Mouse (Mus musculus) intestine, embryonic 14.5 days (tissue): Measurements from ENCODE around the gene Cacnb4. TPM values are rescaled to one million over a fixed set of nuclear protein-coding genes. Genes with fewer than 3 reads are reported as not detected.

Experiments used
- ATAC-seq: fragments of 200-750 bp; cut with Nextera tagmentation; replicated peaks from 2 replicates; pipeline ENCODE4 v1.8.0; 2017; ENCODE audit warnings: low read depth, moderate number of reproducible peaks, moderate TSS enrichment, moderate library complexity; ENCODE audit not compliant: low FRiP score, low TSS enrichment
- DNase-seq: peaks from one replicate; pipeline ENCODE4 v3.0.0-alpha.2; 2018; ENCODE audit warnings: low spot score
- H3K27ac ChIP-seq: fragments of 300-500 bp; sonication (generic); 2 replicates; pipeline ENCODE4 v1.5.1; 2014; ENCODE audit warnings: low read depth, mild to moderate bottlenecking, control low read depth
- H3K27me3 ChIP-seq: fragments of 300-500 bp; sonication (generic); replicated peaks from 2 replicates; pipeline ENCODE4 v1.6.1; 2014; ENCODE audit warnings: low read length, control low read depth; ENCODE audit not compliant: control insufficient read depth, insufficient read depth
- H3K36me3 ChIP-seq: fragments of 300-500 bp; sonication (generic); 2 replicates; pipeline ENCODE4 v1.6.1; 2014; ENCODE audit warnings: low read length, control low read depth; ENCODE audit not compliant: control insufficient read depth, insufficient read depth
- H3K4me1 ChIP-seq: fragments of 300-500 bp; sonication (generic); replicated peaks from 2 replicates; pipeline ENCODE4 v1.6.1; 2014; ENCODE audit warnings: low read length, control low read depth, mixed read lengths; ENCODE audit not compliant: control insufficient read depth, insufficient read depth
- H3K4me2 ChIP-seq: fragments of 300-500 bp; sonication (generic); 2 replicates; pipeline ENCODE4 v1.6.1; 2014; ENCODE audit warnings: low read length
- H3K4me3 ChIP-seq: fragments of 300-500 bp; sonication (generic); 2 replicates; pipeline ENCODE4 v1.5.1; 2014; ENCODE audit warnings: low read depth, low read length, control low read depth, mixed read lengths
- H3K9ac ChIP-seq: fragments of 300-500 bp; sonication (generic); 2 replicates; pipeline ENCODE4 v1.6.1; 2014; ENCODE audit warnings: mild to moderate bottlenecking, low read length
- H3K9me3 ChIP-seq: fragments of 300-500 bp; sonication (generic); 2 replicates; pipeline ENCODE4 v1.6.1; 2016; ENCODE audit warnings: low read length, control low read depth; ENCODE audit not compliant: control insufficient read depth
- WGBS: fragments of 180-500 bp; shearing (Covaris S2); extraction: QIAGEN DNeasy Blood & Tissue Kit; methylation state at CpG from one replicate; pipeline ENCODE4 v1.1.7; 2014; 5-methylcytosine and 5-hydroxymethylcytosine counted together
- polyA plus RNA-seq: library from polyadenylated mRNA; unstranded; fragments of >200 nt; fragmentation: Nextera tagmentation; extraction: Ambion mirVana; gene quantifications from 2 replicates; pipeline ENCODE4 v1.2.1, GENCODE M21; 2014

The Cacnb4 gene
- polyA plus RNA-seq, 1 experiment from 2014 or later, result 0.60 TPM

- DNase-seq (no peak), ATAC-seq (no peak)
- no peaks in the 10 kb centered on the region for H3K36me3 ChIP-seq
- no peaks in the 10 kb centered on the region for H3K4me1 ChIP-seq
- no peak overlapping the region for H3K4me3 ChIP-seq
- 79% methylated on average over 5 of the region's 5 CpGs for WGBS
- H3K9me3 ChIP-seq, result no peaks in the 10 kb centered on the region
- no peak overlapping the region for H3K4me2 ChIP-seq
- no peak overlapping the region for H3K27ac ChIP-seq
- H3K27me3 ChIP-seq, result no peaks in the 10 kb centered on the region
- H3K9ac ChIP-seq, result no peak overlapping the region
Observed at GRCm38 (mm10) chr2:52483496-52483895, 193.1 kb downstream of the Cacnb4 start.

- ATAC-seq, result no peak
- Histone ChIP-seq H3K27me3 (no peaks in the 10 kb centered on the region), H3K36me3 (no peaks in the 10 kb centered on the region), H3K9me3 (no peaks in the 10 kb centered on the region), H3K27ac (no peak overlapping the region), H3K4me2 (no peak overlapping the region), H3K9ac (no peak overlapping the region), H3K4me1 (no peaks in the 10 kb centered on the region), H3K4me3 (no peak overlapping the region)
- 83% methylated on average over 8 of the region's 8 CpGs for WGBS
- no peak for DNase-seq
Observed at GRCm38 (mm10) chr2:52480476-52480875, 196.2 kb downstream of the Cacnb4 start.

- Histone ChIP-seq H3K27me3 (no peaks in the 10 kb centered on the region), H3K9ac (no peak overlapping the region), H3K9me3 (no peaks in the 10 kb centered on the region), H3K36me3 (no peaks in the 10 kb centered on the region), H3K4me3 (no peak overlapping the region), H3K4me1 (no peaks in the 10 kb centered on the region; the same call in 1 of the 2 replicates), H3K27ac (no peak overlapping the region), H3K4me2 (no peak overlapping the region)
- WGBS, result 93% methylated on average over 5 of the region's 5 CpGs
- ATAC-seq (no peak), DNase-seq (no peak)
Observed at GRCm38 (mm10) chr2:52478501-52478900, 198.1 kb downstream of the Cacnb4 start.

- DNase-seq (no peak), ATAC-seq (no peak)
- H3K4me2 ChIP-seq, result no peak overlapping the region
- H3K27me3 ChIP-seq, result no peaks in the 10 kb centered on the region
- H3K4me3 ChIP-seq, result no peak overlapping the region
- no peaks in the 10 kb centered on the region; the same call in 1 of the 2 replicates for H3K4me1 ChIP-seq
- whole genome bisulfite sequencing, result 91% methylated on average over 13 of the region's 13 CpGs
- H3K9ac ChIP-seq, result no peak overlapping the region
- no peak overlapping the region for H3K27ac ChIP-seq
- no peaks in the 10 kb centered on the region for H3K36me3 ChIP-seq
- no peaks in the 10 kb centered on the region for H3K9me3 ChIP-seq
Observed at GRCm38 (mm10) chr2:52477550-52477907, 199.1 kb downstream of the Cacnb4 start.

GRCm38 (mm10) chr2:52476801-52477549 is 199.7 kb downstream of the Cacnb4 start:
- no peak overlapping the region for H3K4me3 ChIP-seq
- H3K36me3 ChIP-seq, result no peaks in the 10 kb centered on the region
- DNase-seq, result no peak
- 58% methylated on average over 13 of the region's 13 CpGs for WGBS
- H3K9me3 ChIP-seq, result no peaks in the 10 kb centered on the region
- H3K4me2 ChIP-seq, result no peak overlapping the region
- H3K27me3 ChIP-seq, result no peaks in the 10 kb centered on the region
- no peak overlapping the region for H3K9ac ChIP-seq
- no peak for ATAC-seq
- no peak overlapping the region for H3K27ac ChIP-seq
- no peaks in the 10 kb centered on the region; the same call in 1 of the 2 replicates for H3K4me1 ChIP-seq

- Histone ChIP-seq H3K4me2 (no peak overlapping the region), H3K36me3 (no peaks in the 10 kb centered on the region), H3K4me3 (no peak overlapping the region), H3K4me1 (no peaks in the 10 kb centered on the region; the same call in 1 of the 2 replicates), H3K9me3 (no peaks in the 10 kb centered on the region), H3K27me3 (no peaks in the 10 kb centered on the region), H3K9ac (no peak overlapping the region), H3K27ac (no peak overlapping the region)
- 90% methylated on average over 4 of the region's 4 CpGs for WGBS
- DNase-seq, result no peak
- ATAC-seq, result no peak
Observed at GRCm38 (mm10) chr2:52475854-52476253, 200.8 kb downstream of the Cacnb4 start.

GRCm38 (mm10) chr2:52474570-52474969 is 202.1 kb downstream of the Cacnb4 start:
- DNase-seq, result no peak
- Histone ChIP-seq H3K4me2 (no peak overlapping the region), H3K9ac (no peak overlapping the region), H3K9me3 (no peaks in the 10 kb centered on the region), H3K4me3 (no peak overlapping the region), H3K27ac (no peak overlapping the region), H3K27me3 (no peaks in the 10 kb centered on the region), H3K4me1 (no peaks in the 10 kb centered on the region; the same call in 1 of the 2 replicates), H3K36me3 (no peaks in the 10 kb centered on the region)
- 88% methylated on average over 11 of the region's 11 CpGs for WGBS
- ATAC-seq, result no peak

GRCm38 (mm10) chr2:52471545-52472291 is 204.9 kb downstream of the Cacnb4 start:
- H3K27ac ChIP-seq, result no peak overlapping the region
- no peaks in the 10 kb centered on the region for H3K9me3 ChIP-seq
- DNase-seq, result no peak
- no peaks in the 10 kb centered on the region for H3K36me3 ChIP-seq
- no peak for ATAC-seq
- no peak overlapping the region for H3K4me2 ChIP-seq
- H3K4me1 ChIP-seq, result no peaks in the 10 kb centered on the region; the same call in 1 of the 2 replicates
- H3K9ac ChIP-seq, result no peak overlapping the region
- H3K27me3 ChIP-seq, result no peaks in the 10 kb centered on the region
- H3K4me3 ChIP-seq, result no peak overlapping the region
- 40% methylated on average over 4 of the region's 4 CpGs for WGBS
